Mouse (Mus musculus): Measurements from ENCODE around the gene Lypla2. TPM values are rescaled to one million over a fixed set of nuclear protein-coding genes. Genes with fewer than 3 reads are reported as not detected.
"Not testable (repeated sequence)": the region's sequence is repeated elsewhere in the genome, so short reads cannot be mapped to it uniquely, and the experiment has no call there.

Gene Lypla2
- polyA plus RNA-seq (2017; shearing (Covaris generic)), result 10 to 100 TPM; 61.2 to 78.8 (median 65.5) TPM

DNA sequence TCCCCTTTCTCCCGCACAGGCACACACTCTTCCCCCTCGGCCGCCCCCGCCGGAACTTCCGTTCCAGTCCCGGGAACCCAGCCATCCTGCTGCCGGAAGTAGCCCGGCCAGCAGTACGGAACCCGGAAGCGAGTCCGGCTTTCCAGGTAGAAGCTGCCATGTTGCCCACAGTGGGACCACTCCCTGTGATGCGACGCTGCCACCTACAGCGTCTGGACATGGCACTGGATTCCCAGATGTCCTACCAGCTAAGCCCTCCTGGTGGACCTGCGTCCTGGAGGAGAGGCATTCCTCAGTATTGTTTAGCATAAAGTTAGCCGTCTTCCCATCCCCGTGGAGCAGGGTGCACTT is at the start of gene Lypla2:
Gene Lypla2, minus strand, starts transcription at position 71 of the 351 bp plus-strand sequence.
- peak; percentile 83 for ATAC-seq

DNA sequence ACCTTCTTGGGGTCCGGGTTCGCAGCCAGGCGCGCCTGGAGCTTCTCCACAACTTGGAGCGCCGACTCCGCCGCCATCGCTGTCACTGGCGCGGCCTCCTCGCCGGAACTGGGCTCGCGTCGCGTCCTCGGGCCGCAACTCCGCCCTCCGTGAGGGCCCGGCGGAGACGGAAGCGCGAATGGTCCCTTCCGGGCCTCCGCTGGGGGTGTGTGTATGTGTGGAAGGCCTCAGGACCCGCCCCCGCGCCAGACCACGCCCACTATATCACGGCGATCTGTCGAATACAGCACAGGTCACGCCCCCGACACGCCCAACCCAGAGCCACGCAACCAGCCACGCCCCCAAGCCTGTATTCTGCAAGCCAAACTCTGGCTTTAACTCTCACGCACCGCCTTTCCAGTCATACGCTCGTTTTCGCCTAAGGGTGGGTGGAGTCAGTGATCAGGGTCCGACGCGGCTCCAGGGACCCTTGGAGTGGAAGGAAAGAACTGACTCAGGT is 49.2 kb upstream of the Lypla2 start, which contains the start of gene Eloa:
Gene Eloa, minus strand, starts transcription at position 215 of the 499 bp plus-strand sequence.
- ATAC-seq, result peak; percentile 99

DNA sequence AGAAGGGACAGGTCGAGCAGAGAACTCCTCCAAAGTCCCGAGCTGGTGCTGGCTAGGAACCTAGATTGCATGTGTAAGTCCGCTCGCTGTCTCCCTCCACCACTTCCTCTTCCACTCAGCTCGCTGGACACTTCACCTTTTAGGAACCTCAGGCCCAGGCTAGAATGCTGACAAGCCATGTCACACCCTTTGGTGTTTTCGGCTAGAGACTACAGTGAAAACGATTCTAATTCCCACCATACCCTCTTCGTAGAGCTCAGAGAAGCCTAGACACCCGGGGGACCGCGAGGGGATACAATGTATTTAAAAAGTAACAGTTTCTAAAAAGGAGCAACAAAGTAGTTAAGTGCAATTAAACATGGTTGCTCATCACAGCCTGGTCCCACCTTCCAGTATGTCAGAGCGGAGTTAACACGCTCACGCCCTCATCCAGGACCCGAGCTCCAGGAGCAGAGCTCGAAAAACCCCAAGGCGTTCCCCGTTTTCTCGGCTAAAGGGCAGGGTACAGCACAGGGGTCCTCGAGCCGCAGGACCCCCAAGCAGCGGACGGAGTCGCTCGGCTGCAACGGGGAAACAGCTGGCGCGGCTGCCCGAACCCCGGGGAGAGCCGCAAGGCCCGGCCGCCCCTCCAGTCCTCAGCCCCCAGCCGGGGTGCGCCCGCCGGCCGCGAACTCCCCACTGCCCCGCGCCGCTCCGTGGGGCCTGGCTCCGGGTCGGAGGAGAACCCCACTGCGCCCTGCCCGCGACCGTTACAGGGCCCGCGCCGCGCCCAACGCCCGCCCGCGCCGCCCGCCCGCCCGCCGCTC is 48.5 kb upstream of the Lypla2 start:
- no peak for ATAC-seq

DNA sequence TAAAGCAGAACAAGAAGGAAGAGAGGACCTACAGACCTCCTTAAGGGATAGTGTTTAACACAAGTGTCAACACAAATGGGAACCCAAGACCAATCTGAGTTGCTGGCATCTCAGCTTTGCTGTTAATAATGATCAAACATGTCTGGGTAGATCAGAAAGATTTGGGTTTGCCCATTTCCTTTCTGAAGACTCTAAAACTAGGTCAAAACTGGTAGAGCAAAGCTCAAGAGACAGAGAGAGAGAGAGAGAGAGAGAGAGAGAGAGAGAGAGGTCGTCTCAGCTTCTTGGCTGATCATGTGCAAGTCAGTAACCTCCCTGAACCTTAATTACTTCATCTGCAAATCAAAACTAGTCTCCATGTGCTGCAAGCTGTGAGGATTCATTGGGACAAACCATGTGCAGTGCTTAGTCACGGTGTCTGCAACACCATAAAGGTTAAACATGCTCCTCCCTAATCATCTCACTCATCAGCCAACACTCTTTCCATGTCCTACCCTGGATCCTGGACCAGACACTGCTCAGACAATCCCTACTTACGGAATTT is 43.7 kb upstream of the Lypla2 start:
- ATAC-seq, result peak; percentile 78

DNA sequence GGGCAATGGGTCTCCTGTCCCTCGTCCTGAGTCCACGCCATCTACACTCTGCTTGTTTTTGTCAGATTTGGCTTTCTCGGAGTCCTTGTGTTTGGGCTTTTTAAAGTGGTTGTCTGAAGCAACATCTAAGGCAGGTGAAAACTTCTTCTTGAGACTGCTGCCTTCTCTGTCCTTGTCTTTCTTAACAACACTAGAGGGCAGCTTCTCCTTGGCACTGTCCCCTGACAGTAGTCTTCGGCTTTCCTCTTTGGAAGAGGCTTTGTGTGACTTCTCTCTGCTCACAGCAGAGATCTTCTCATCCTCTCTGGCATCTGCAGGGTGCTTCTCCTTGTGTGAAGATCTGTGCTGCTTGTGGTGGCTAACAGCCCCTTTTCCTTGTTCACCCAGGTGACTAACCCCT is 38.2 kb upstream of the Lypla2 start:
- no peak for ATAC-seq

DNA sequence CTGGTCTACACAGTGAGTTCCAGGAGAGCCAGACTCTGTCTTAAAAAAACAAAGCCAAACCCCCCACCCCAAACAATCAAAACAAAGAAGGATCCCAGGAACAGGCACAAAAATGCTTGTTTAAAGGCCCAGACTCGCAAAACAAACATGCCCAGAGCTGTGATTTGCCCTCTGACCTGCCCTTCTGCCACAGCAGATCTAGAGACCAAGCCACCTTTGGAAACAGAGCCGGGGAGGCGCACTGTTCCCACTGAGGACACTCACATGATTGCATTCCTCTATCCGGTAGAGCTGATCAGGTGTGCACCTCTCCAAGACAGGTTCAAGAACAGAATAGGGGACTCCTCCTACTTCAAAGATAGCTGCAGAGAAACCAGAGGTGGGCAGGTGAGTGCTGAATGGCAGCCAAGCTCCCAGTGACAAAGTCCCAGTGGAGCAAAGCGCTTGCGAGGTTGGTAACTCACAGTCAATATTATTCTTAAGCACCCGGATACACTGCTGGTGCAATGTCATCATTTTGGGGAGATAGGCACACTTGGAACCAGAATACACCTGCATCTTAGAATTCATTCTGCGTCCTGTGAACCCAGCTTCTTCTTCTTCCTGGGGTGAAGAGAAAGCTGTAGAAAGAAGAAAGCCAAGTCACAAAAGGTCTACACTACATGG is 36.5 kb upstream of the Lypla2 start:
- ATAC-seq, result no peak

DNA sequence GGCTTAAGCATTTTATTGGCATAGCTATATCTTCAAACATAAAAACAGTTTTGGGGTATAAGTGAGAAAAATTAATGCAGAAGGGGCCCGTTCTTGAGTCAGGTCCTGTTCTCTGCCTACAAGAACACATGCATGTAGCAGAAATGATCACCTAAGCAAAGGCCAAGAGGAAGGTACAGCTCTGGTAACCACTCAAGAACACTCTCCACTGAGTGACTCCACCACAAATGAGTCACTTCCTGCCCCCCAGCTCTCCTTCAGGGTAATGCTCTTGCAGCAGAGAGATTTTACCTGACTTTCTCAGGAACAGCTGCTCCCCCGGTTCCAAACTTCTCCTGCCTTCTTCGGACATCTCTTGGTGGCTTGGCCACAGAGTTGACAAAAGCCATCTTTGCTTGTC is 34.4 kb upstream of the Lypla2 start:
- peak; percentile 96 for ATAC-seq

DNA sequence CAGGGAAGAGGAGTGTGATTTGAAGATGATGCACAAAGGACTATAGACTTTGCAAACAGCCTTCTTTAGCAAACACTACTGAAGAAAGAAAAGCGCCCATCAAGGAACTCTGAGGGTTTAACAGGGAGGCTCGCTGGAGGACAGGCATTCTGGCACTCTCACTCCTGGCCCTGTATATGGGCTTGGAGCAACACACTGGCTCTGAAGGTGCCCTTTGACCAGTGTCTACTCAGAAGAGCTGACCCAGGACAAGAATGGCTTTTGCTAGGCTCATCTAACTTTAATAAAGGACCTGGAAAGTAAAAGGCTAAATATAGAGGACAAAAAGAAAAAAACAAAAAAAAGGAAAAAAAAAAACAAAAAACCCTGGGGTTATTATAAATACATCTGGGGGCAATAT is 32.5 kb upstream of the Lypla2 start:
- no peak for ATAC-seq

DNA sequence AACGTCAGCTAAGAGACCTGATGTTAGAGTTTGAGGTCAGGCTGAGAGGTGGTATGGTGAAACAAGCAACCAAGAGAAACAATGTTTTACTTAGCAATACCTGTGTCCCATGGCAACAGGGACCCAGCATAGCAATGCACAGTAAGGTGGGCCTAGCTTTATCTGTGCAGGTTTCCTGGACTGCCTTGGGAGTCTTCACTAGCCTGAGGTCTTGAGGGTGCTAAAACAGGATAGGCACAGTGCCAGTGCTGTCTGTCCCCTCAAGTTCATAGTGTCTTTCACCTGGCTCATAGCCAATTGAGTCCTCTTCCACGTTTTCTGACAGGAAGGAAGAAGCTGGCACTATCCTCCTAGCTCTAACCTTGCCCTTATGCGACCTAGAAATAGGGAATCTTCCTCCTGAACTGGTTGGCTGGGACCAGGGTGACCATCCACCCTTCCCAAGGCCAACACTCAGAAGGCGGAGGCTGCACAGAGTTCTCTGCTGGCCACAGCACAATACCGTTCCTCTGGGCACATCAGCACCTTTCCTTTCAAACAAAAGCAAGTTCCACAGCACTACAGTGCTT is 31.8 kb upstream of the Lypla2 start:
- no peak for ATAC-seq

DNA sequence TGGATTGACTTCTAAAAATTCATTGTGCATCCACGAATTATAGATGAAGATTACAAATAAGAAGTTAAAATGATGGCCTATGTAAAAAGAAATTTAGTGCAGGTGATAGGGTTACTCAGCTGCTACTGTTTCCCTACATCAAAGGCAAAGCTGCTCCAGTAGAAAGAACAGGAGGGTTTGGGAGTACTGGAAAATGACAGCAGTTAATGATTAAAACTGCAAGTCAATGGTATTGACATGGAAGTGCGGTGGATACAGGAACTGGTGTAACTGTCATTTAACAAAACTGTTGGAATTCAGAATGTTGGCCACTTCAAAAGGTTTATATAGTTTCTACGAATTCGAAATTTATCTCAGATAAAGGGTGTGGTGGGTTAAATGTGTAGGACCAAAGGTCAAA is 22.7 kb upstream of the Lypla2 start:
- ATAC-seq, result no peak

DNA sequence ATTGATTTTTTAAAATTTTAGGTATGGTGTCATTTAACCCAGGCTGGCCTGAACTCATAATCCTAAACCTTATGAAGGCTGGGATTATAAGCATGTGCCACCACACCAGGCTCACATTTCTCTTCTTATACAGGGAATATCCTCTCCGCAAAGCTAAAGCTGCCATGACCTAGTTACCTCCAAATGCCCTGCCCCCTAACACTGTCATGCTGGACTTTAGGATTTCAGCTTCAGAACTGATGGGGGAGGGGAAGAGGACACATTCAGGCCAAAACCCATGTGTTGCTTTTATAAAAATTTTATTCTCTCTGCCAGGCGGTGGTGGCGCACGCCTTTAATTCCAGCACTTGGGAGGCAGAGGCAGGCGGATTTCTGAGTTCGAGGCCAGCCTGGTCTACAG is 21.5 kb upstream of the Lypla2 start:
- ATAC-seq, result no peak

DNA sequence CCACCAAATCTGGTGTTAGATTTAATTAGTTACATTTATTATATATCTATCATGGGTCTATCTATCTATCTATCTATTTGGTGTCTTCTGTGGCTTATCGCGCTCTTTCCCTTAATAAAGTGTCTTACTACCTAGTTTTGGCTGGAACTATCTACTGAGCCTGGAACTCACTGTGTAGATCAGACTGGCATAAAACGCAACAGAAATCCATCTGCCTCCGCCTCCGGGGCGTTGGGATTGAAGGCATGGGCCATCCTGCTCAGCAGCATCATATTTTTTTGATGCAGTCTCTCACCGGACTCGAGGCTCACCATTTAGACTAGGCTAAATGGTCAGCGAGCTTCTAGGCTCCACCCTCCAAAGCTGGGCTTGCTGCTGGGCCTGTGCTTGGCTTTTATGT is 15.3 kb upstream of the Lypla2 start:
- ATAC-seq, result no peak

DNA sequence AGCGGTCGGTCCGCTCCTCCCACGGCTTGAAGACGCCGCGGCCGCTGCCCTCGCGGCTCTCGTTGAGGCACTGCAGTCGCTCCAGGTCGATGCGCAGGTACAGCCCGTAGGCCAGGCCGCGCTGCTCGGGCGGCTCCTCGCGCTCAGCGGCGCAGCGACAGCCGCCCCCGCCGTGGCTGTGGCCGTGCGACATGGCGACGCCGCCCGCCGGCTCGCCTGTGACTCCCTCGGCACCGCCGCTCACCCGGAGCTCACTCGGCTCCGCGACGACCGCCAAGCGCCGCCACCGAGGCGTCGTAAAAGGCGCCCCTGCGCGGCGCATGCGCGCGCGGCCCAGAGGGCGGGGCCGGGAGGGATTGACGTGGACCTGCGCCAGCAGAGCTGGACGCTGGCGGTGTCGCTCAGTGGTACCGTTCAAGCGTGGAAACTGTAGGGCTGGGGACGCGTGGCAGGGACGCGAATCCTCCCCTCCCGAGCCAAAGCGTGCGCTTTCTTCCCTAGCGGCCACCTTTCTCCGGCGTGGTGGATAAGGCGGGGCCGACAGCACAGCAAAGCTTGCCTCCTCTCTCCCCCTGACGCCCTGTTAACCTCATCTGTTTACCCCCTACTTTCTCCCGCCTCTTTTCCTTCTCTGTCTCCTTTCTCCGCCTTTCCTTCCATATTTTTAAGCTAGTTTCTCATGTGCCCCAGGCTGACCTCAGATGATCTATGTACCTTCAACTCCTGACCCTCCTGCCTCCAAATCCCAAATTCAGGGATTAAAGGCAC is 14.7 kb upstream of the Lypla2 start, which contains the start of gene Pithd1:
Gene Pithd1, minus strand, starts transcription at position 322 of the 768 bp plus-strand sequence.
- ATAC-seq, result peak; percentile 76

DNA sequence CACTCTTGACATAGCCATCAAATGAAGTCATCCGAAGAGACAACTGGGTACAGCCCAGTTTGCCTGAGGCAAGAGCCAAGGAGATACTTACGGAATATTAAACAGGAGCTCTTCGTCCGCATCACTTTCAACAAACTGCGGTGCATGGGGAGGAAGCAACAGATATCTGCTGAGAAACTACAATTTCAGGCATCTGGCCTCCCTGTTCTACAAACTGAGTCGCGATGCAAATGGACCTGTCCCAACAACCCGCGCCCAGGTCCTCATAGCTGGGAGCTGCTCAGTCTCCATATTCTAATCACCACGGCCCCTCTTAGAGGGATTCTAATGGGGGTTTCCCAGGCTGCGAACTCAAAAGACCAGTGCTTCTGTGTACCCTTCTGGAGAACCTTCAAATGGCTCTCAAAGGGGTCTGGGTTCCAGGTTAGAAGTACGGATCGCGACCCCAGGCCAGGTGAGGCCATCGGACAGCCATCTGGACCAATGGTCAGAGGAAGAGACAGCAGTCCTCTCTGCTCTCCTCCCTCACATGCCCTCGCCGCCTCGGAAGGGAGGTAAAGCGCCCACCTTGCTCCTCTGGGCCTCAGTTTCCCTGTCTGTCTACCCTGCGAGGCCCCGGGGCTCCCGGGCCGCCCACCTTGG is 14.0 kb upstream of the Lypla2 start:
- ATAC-seq, result peak; percentile 20

DNA sequence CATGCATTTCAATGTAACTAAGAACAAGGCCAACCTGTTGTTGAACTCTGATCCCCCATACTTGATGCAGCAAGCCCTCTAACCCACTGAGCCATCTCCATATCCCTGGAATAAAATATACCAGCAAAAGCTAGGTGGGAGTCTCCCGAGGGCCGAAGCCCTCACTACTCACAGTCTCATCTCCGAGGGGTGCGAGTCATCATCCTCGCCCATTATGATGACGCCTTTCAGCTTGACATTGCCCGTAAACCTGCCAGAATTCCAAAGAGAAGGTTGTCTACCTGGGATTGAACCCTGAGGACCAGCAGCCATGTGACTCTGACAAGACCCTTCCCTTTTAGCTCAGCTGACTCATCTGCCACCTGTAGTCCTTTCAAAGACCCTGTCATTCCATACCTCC is 13.3 kb upstream of the Lypla2 start:
- no peak for ATAC-seq

DNA sequence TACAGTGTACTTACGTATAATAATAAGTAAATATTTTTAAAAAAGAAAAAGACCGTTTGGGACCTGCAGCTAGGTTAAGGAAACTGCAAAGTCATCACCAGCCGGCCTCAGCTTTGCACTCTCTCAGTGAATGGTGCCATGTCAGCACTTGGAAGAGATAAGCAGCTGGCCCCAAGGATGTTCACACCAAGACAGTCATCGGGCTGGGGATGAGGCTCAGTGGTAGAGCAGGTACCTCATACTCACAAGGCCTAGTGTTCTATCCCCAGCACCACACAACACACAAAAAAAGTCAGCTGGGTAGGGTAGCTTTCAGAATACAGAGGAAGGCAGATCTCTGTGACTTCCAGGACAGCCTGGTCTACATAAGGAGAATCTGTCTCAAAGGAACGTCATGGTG is 12.8 kb upstream of the Lypla2 start:
- ATAC-seq, result no peak

DNA sequence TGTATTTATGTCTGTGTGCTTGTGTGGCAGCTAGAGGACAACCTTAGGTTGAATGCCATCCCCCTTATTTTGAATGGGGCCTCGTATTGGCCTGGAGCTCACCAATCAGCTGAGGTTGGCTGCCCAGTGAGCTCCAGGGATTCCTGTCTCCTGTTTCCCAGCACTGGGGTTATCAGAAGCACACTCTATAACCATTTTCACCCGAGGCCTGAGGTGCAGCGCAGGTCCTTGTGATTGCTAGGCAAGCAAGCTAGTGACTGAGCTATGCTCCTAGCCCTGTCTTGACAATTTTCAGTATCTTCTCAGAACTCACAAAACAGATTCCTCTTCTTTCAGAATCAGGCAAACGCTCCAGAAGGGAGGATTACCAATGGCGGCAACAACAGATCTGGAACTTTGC is 12.1 kb upstream of the Lypla2 start:
- ATAC-seq, result no peak

DNA sequence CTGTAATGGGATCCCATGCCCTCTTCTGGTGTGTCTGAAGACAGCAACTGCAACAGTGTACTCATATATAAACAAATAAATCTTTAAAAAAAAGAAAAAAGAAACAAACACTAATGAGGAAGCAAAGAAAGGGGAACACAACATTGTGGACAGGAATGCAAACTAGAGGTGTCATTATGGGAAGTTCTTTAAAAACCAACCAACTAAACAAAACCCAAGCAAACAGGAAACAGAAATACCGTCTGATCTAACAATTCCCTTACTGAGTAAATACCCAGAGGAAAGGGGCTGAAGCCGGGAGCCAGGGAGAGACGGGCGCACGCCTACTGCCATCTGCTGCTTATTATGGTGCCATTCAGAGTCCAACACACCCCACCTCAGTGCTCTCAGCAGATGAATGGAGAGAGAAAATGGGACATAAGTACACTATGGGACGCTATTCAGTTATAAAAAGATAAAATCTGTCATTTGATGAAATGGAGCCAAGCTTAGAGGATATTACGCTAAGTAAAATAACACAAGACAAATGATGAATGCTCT is 9.2 kb upstream of the Lypla2 start:
- no peak for ATAC-seq

DNA sequence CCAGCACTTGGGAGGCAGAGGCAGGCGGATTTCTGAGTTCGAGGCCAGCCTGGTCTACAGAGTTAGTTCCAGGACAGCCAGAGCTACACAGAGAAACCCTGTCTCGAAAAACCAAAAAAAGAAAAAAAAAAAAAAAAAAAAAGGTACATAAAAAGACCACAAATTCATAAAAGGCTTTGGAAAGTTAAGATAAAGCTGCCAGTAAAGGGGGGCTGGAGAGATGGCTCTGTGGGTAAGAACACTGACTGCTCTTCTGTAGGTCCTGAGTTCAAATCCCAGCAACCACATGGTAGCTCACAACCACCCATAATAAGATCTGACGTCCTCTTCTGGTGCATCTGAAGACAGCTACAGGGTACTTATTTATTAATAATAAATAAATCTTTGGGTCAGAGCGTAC is 7.8 kb upstream of the Lypla2 start:
- ATAC-seq, result not testable (repeated sequence)

DNA sequence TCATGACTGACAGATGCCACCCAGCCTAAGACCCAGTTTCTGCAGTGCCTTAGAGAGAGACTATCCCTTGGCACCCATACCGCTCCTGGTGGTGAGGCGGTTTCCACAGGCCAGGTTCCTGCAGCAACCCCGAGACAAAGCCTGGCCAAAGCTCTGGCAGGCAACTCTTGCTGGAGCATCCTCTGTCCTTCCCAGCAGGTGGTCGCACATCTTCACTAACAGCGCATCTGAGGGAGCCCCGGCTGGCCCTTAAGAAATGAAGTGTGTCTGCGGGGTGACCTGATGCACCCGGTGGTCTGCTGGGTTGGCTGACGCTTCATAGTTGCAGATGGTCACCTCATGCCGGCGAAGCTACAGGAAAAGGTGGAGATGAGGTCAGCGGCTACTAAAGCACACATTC is 3.7 kb upstream of the Lypla2 start:
- no peak for ATAC-seq

DNA sequence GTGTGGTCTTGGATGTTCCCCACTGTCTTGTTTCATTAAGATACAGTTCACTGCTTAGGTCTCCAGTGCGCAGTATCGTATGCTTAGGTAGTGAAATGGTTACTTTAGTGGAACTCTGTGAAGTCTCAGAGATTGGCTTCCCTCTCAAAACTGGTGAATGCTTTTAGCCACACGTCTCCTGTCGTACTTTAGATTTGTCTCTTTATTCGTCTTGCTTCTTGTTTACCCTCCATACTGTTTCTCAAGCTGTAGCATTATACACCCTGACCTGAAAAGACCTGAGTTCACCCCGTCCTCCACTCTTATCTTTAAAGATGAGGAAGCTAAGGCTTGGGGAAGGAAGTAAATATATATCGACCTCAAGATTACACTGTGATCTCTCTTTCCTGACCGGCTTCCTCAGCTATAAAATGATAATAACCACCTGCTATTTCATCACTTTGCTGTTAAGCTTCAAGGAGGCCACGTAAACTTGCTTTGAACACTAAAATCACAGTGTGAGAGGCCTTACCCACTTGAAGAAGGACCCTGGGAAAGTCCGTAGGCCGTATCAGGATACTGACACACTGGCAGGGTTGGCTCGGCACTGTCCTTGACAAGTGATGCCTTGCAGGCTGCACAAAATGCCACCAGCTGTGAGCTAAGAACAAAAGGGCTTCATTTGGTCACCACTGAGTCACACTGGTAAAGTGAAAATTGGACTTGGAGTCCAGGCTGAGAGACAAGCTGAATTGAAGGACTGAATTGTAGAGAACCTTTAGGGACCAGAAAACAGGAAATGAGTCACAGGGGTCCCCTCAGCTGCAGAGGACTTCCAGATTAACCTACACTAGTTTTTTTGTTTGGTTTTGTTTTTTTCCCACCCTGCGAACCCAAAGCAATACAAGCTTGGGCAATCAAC is 735 bp upstream of the Lypla2 start:
- ATAC-seq, result peak; percentile 27
